Mouse (Mus musculus) monocyte, adult 5-6 weeks (primary cell): ENCODE measurements around the gene Frem2. TPM values are rescaled to one million over a fixed set of nuclear protein-coding genes. Genes with fewer than 3 reads are reported as not detected.

Experiments used
- ATAC-seq: fragments of 153-309, 156-312 bp; replicated peaks from 2 replicates; pipeline ENCODE4 v1.8.0; 2017; ENCODE audit warnings: mild to moderate bottlenecking; ENCODE audit not compliant: low TSS enrichment, insufficient number of reproducible peaks, severe bottlenecking, poor library complexity, low FRiP score
- total RNA-seq: library from RNA; stranded (forward); fragments of 200-1000, 200-491, 200-594 nt; gene quantifications from 3 replicates; pipeline ENCODE4 v1.2.3, GENCODE M21; 2017

Frem2 gene
- total RNA-seq = not detected in 3 replicates

DNA sequence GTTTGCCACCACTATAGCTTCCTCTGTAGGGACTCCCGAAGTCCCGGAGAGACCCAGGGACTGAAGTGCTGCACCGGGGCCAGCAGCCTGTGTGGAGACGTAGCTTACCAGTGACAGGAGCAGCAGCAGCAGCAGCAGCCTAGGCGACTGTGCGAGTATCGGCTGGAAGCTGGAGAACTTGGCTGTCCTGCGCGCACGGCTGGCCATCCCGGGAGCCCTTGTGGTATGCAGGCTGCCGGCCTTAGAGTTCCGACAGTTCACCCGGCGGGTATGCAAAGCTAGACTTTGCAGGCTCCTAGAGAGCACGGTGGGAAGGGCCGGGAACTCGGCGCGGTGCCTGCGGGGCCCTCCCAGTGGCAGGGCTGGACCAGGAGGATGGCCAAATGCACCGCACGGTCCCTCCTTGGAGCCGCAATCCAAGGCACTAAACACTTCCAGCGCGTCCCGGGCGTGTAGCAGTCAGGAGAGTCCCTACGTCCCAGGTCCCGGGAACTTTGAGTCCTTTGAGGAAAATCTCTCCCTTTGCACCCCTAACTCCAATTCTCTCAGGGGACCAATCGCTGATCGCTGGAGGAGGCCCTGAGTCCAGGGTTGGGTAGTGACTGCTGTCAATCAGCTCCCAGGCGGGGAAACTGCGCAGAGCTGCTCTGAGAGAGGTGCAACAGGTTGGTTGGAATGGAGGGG lies at the start of gene Frem2:
TSS of gene Frem2 (minus strand) at position 478 of the 684 bp plus-strand sequence.
- no peak for ATAC-seq

DNA sequence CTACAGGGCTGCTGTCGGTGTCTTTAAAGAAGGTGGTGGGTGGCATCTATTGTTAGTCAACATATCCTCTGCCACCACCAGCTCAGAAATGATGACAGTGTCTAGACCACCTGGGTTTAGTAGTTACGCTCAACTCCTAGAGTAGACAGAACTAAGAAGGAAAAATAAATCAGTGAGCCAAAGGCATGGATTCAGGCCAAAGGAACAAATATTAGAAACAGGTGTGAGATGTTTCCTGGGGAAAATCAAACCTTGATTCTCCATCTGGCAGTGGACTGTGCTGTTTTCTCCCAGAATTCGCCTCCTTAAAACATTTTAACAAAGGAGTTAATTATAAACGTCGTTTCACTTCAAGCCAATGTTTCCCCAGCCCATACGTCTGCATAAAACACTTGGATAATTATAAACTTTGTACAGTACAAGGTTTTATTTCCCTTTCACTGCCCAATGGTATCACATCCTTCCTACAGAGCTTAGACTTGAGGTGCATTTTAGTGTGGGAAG lies 48.9 kb upstream of the Frem2 start:
- ATAC-seq = no peak

DNA sequence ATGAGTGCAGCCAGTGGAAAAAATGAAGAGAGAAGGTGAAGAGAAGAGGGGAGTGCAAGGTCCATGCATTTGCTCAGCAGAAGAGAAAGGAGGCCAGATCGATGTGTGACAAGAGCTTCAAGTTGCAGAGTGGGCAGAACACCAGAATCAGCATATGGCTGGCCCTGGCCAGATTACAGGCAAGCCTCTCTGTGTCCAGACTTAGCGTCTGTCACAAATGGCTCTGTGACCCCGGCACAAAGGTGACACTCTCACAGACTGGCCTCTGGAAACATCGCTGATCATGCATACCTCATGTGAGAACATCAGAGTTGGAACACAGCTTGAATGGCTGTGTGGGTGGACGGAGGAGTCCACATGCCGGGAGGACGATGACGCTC lies 46.0 kb upstream of the Frem2 start:
- no peak for ATAC-seq

GRCm38 (mm10) chr3:53702421-53703125 lies 45.4 kb upstream of the Frem2 start:
- ATAC-seq = no peak

- no peak for ATAC-seq
Observed at GRCm38 (mm10) chr3:53701940-53702339, 44.8 kb upstream of the Frem2 start.

- no peak for ATAC-seq
Observed at GRCm38 (mm10) chr3:53687776-53688175, 30.6 kb upstream of the Frem2 start.

- ATAC-seq = no peak
Observed at GRCm38 (mm10) chr3:53682244-53682643, 25.1 kb upstream of the Frem2 start.

- ATAC-seq = no peak
Observed at GRCm38 (mm10) chr3:53680816-53681215, 23.7 kb upstream of the Frem2 start.

GRCm38 (mm10) chr3:53674225-53674624 lies 17.1 kb upstream of the Frem2 start:
- no peak for ATAC-seq

GRCm38 (mm10) chr3:53669736-53670135 lies 12.6 kb upstream of the Frem2 start:
- no peak for ATAC-seq

DNA sequence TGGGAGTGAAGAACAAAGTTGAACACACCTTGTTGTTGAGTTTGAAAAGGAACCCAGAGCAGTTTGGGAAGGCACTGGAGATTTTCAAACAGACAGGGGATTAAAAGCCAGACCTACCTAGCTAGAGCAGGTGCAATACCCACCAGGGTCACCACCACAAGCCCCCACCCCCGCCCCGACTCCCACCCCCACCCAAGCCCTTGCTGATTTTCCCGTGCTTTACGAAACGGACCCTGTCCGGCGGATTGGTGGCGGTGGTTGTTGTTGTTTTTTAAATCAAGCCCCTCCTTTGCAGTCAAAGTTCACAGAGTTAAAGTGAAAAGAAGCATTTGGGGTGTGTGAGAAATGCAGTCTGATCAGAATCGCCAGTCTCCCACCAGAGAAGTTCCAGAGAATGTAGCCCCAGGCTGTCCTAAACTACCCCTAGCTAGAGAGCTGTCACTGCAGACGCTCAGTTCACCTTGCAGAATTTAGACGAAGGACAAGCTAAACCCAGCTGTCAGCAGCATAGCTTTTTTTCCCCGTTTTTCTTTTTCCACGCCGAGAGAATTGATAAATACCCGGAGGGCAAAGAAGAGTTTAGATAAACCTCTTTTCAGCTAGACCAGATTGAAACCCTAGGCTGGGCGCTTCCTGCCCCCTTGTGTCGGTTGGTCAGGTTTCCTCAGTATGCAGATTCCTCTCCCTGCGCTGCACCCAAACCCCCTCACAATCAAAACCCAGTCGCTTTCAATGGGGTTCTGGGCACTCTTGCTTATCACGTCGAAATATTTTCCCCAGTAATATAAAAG lies 784 bp upstream of the Frem2 start:
- ATAC-seq = no peak

DNA sequence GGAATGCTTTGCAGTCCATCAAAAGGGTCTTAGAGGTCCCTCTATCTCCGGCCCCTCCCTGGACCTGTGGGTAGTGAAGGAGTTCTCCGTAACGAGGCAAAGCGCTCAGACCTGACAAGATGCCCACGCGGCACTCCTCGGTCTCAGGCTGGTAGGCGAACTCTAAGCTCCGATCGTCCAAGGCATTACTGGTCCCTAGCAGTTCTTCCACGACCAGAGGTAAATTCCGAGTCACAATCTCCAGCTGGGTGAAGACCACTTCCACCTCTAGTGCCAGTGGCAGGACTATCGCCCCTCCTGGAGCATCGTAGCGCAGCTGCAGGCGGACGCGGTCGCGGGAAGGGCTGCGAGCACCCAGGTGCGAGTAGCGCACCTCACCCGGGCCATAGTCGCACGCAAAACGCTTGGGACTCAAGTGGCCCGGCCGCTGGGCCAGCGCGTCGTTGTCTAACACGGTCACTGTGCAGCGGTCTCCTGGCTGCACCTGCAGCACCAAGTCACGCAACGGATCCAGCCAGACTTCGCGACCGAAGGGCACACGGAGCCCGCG lies 752 bp downstream of the Frem2 start:
- ATAC-seq = no peak

- ATAC-seq = no peak
Observed at GRCm38 (mm10) chr3:53655343-53655742, 1.8 kb downstream of the Frem2 start.

GRCm38 (mm10) chr3:53650003-53650748 lies 7.0 kb downstream of the Frem2 start:
- ATAC-seq = no peak

DNA sequence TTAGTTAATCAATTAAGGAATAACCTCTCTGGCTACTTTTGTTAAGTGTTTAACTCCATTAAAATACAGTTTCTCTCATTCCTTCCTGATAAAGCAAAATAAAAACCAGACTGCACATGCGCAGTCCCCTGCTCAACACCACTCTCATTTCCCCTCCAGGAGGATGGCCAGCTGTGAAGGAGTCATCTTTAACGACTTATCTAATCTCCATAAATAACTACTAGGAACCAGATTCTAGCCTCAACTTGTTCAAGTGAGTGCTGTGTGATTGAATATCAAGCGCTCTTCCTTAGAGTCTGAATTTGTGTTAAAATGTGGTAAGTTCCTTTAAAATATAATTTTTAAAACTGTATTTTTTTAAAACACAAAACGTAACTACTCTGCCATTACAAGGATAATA lies 7.7 kb downstream of the Frem2 start:
- ATAC-seq = no peak

DNA sequence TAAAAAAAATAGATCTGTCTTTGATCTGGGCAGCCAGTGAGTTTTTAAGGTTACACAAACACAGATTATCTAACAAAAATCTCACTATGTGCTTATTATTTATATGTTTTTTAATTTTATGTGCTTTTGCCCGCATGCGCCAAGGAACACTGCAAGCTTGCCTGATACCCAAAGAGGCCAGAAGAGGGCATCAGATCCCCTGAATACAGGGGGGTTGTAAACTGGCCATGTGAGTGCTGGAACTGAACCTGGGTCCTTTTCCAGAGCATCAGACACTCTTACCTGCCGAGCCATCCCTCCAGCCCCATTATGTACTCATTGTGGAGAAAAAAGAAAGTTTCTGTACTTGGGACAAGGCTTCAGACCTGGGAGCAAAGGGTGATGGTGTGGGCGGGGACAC lies 8.3 kb downstream of the Frem2 start:
- no peak for ATAC-seq

- ATAC-seq = no peak
Observed at GRCm38 (mm10) chr3:53635948-53636347, 21.2 kb downstream of the Frem2 start.

DNA sequence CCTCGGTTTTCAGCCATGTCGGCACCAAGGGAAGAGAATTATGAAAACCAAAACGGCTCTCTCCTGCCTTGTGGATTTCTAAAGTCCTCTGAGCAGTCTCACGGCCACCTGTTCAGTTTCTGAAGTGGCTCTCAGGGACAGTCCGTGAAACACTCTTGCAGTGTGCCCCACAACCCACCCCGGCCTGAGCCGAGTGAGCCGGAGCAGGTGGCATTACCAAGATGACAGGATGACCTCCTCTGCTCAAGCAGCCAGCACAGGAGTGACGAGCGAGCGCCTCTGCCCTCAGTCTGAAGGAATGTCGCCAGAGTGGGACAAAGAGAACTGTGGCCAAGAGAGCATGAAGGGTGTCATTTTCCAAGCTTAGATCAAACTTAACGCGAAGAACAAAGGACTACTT lies 26.0 kb downstream of the Frem2 start:
- no peak for ATAC-seq

- ATAC-seq = no peak
Observed at GRCm38 (mm10) chr3:53630630-53631029, 26.5 kb downstream of the Frem2 start.
